Mouse (Mus musculus) right cerebral cortex, postnatal 4 days (tissue): ENCODE data around the gene Mrpl34.

Experiments used
- DNase-seq: peaks from one replicate; pipeline ENCODE4 v3.0.0-alpha.2; 2022

Gene Mrpl34

GRCm38 (mm10) chr8:71469411-71469810 is 4.7 kb downstream of the Mrpl34 start:
- DNase-seq, result peak; percentile 72

GRCm38 (mm10) chr8:71470146-71470912 is 5.6 kb downstream of the Mrpl34 start:
- DNase-seq, result no peak

GRCm38 (mm10) chr8:71470913-71471255 is 6.1 kb downstream of the Mrpl34 start:
- DNase-seq, result no peak

GRCm38 (mm10) chr8:71471861-71472260 is 7.1 kb downstream of the Mrpl34 start:
- DNase-seq, result no peak

GRCm38 (mm10) chr8:71472601-71473386 is 8.0 kb downstream of the Mrpl34 start:
- DNase-seq, result no peak

- no peak for DNase-seq
These were observed 9.6 kb downstream of the Mrpl34 start for GRCm38 (mm10) chr8:71474344-71474743.

- DNase-seq, result no peak
These were observed 10.3 kb downstream of the Mrpl34 start for GRCm38 (mm10) chr8:71474785-71475701.

- no peak for DNase-seq
These were observed 10.9 kb downstream of the Mrpl34 start for GRCm38 (mm10) chr8:71475702-71476075.

GRCm38 (mm10) chr8:71476099-71476940 is 11.6 kb downstream of the Mrpl34 start:
- peak; percentile 87 for DNase-seq

- peak; percentile 58 for DNase-seq
These were observed 12.6 kb downstream of the Mrpl34 start for GRCm38 (mm10) chr8:71477196-71477845.

- no peak for DNase-seq
These were observed 14.2 kb downstream of the Mrpl34 start for GRCm38 (mm10) chr8:71478943-71479342.

- no peak for DNase-seq
These were observed 19.2 kb downstream of the Mrpl34 start for GRCm38 (mm10) chr8:71483932-71484331.

GRCm38 (mm10) chr8:71484736-71485135 is 20.0 kb downstream of the Mrpl34 start:
- DNase-seq, result no peak

- DNase-seq, result peak; percentile 84
These were observed 20.7 kb downstream of the Mrpl34 start, which contains the start of gene Ano8 for GRCm38 (mm10) chr8:71485142-71486135. TSS of gene Ano8 (minus strand) at chr8:71485963.

GRCm38 (mm10) chr8:71486136-71486529 is 21.4 kb downstream of the Mrpl34 start:
- no peak for DNase-seq

- DNase-seq, result peak; percentile 72
These were observed 23.1 kb downstream of the Mrpl34 start, which contains the start of gene Gtpbp3 for GRCm38 (mm10) chr8:71487691-71488445. TSS of gene Gtpbp3 (plus strand) at chr8:71488103.

GRCm38 (mm10) chr8:71488454-71488853 is 23.7 kb downstream of the Mrpl34 start:
- peak; percentile 74 for DNase-seq

- DNase-seq, result peak; percentile 82
These were observed 30.3 kb downstream of the Mrpl34 start for GRCm38 (mm10) chr8:71495039-71495438.

- DNase-seq, result no peak
These were observed 31.1 kb downstream of the Mrpl34 start for GRCm38 (mm10) chr8:71495811-71496210.
